Mouse (Mus musculus) olfactory bulb, adult 2 months (tissue): Measurements from ENCODE around the gene Ubxn6.

Experiments used
- CTCF ChIP-seq: fragments of 200-500 bp; IDR thresholded peaks from 2 replicates; pipeline ENCODE4 v1.5.1; 2012; ENCODE audit warnings: low read depth, mild to moderate bottlenecking, low read length, moderate library complexity; ENCODE audit not compliant: insufficient read depth
- POLR2A ChIP-seq: fragments of 200-500 bp; IDR thresholded peaks from 2 replicates; pipeline ENCODE4 v1.6.1; 2012; ENCODE audit warnings: mild to moderate bottlenecking, low read depth, low read length, moderate library complexity; ENCODE audit not compliant: insufficient read depth

- TF ChIP-seq CTCF (no peak), POLR2A (no peak)
Observed at GRCm38 (mm10) chr17:56057381-56058120, 17.3 kb downstream of the Ubxn6 start.
